Mouse (Mus musculus) neural tube, embryonic 14.5 days (tissue): ENCODE data around the gene Kbtbd6. TPM values are rescaled to one million over a fixed set of nuclear protein-coding genes. Genes with fewer than 3 reads are reported as not detected.
"Not testable (repeated sequence)": the region's sequence is repeated elsewhere in the genome, so short reads cannot be mapped to it uniquely, and the experiment has no call there.

Source experiments
- ATAC-seq: fragments of 200-750 bp; cut with Nextera tagmentation; 2 replicates; pipeline ENCODE4 v1.8.0; 2017; ENCODE audit warnings: low read depth, mild to moderate bottlenecking, moderate TSS enrichment, moderate library complexity
- H3K27ac ChIP-seq: fragments of 300-500 bp; sonication (generic); 2 replicates; pipeline ENCODE4 v1.5.1; 2014; ENCODE audit warnings: low read depth, mild to moderate bottlenecking, control low read depth, low read length, moderate library complexity, mixed read lengths
- H3K27me3 ChIP-seq: fragments of 300-500 bp; sonication (generic); 2 replicates; pipeline ENCODE4 v1.6.1; 2014; ENCODE audit warnings: low read length; ENCODE audit not compliant: control insufficient read depth, insufficient read depth
- H3K36me3 ChIP-seq: fragments of 300-500 bp; sonication (generic); 2 replicates; pipeline ENCODE4 v1.6.1; 2014; ENCODE audit warnings: low read length, mixed read lengths; ENCODE audit not compliant: control insufficient read depth, insufficient read depth
- H3K4me1 ChIP-seq: fragments of 300-500 bp; sonication (generic); 2 replicates; pipeline ENCODE4 v1.6.1; 2014; ENCODE audit warnings: low read length; ENCODE audit not compliant: control insufficient read depth, insufficient read depth
- H3K4me2 ChIP-seq: fragments of 300-500 bp; sonication (generic); 2 replicates; pipeline ENCODE4 v1.6.1; 2014; ENCODE audit warnings: mild to moderate bottlenecking, low read depth, low read length, control low read depth
- H3K4me3 ChIP-seq: fragments of 300-500 bp; sonication (generic); 2 replicates; pipeline ENCODE4 v1.5.1; 2014; ENCODE audit warnings: low read depth, low read length, control low read depth, mixed read lengths
- H3K9ac ChIP-seq: fragments of 300-500 bp; sonication (generic); replicated peaks from 2 replicates; pipeline ENCODE4 v1.6.1; 2014; ENCODE audit warnings: low read depth, mild to moderate bottlenecking, control low read depth, low read length, mixed read lengths
- H3K9me3 ChIP-seq: fragments of 300-500 bp; sonication (generic); 2 replicates; pipeline ENCODE4 v1.6.1; 2016; ENCODE audit warnings: low read length; ENCODE audit not compliant: control insufficient read depth
- WGBS: fragments of 180-500 bp; shearing (Covaris S2); extraction: QIAGEN DNeasy Blood & Tissue Kit; methylation state at CpG from one replicate; pipeline ENCODE4 v1.1.7; 2014; 5-methylcytosine and 5-hydroxymethylcytosine counted together
- polyA plus RNA-seq: library from polyadenylated mRNA; unstranded; fragments of >200 nt; fragmentation: Nextera tagmentation; extraction: Ambion mirVana; gene quantifications from 2 replicates; pipeline ENCODE4 v1.2.1, GENCODE M21; 2014

The Kbtbd6 gene
- 0.87 and 1.5 TPM in 2 replicates for polyA plus RNA-seq

DNA sequence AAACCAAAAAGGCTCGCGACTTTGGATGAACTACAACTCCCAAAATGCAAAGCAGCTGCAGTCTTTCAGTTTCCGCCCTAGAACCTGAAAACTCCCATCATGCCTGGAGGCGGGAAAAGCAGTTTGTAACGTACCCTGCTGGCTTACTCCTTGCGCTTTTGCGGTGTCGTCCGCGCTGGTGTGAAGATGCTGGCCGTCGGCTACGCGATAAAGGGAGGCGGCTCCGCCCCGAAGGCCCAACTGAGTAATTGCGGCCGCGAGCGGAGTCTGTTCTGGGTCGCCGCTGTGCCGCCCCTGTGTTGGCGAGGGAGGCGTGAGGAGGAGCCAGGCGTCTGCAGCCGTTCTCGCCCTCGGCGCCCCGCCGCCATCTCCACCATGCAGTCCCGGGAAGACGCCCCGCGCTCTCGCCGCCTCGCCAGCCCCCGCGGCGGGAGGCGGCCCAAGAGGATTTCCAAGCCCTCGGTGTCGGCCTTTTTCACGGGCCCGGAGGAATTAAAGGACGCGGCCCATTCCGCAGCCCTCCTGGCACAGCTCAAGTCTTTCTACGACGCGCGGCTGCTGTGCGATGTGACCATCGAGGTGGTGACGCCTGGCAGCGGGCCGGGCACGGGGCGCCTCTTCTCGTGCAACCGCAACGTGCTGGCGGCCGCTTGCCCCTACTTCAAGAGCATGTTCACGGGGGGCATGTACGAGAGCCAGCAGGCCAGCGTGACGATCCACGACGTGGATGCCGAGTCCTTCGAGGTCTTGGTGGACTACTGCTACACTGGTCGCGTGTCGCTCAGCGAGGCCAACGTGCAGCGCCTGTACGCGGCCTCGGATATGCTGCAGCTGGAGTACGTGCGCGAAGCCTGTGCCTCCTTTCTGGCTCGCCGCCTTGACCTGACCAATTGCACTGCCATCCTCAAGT is at the start of gene Kbtbd6:
Kbtbd6 (plus strand) TSS at position 155 of the 910 bp plus-strand sequence.
- Histone ChIP-seq H3K9ac (0 out of 2 replicates have a peak within 1 kb of the TSS, but pooled peaks have one; percentile 39), H3K4me2 (peak within 1 kb of the TSS; percentile 60), H3K4me3 (peak within 1 kb of the TSS; percentile 49)
- H3K27me3 ChIP-seq, H3K36me3 ChIP-seq, H3K27ac ChIP-seq, H3K4me1 ChIP-seq, H3K9me3 ChIP-seq: not testable (repeated sequence)
- WGBS = 13% methylated on average over 35 of the region's 89 CpGs
- peak; percentile 89 for ATAC-seq

DNA sequence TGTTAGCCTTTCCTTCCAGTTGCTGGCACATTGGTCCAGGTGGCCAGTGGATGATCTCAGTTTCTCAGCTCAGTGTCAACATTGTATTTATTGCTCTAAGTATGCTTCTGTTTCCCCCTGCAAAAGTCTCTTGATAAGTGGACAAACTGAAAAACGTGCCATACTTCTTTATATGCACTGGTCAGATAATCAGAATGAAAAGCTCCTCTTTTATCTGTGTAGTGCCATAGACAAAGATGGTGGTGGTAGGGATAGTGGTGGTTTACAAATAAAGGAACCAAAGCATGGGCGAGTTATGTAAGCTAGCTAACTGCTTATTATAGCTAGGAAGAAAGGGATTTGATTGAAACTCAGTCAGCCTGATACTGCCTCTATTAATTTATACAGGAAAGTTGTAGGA is 44.0 kb upstream of the Kbtbd6 start:
- WGBS = 85% methylated on average over 2 of the region's 2 CpGs
- Histone ChIP-seq H3K36me3 (peaks cover 6% of the 10 kb centered on the region; the same call in 1 of the 2 replicates), H3K27me3 (no peaks in the 10 kb centered on the region), H3K9ac (no peak overlapping the region), H3K4me1 (no peaks in the 10 kb centered on the region), H3K4me2 (no peak overlapping the region), H3K9me3 (no peaks in the 10 kb centered on the region), H3K27ac (no peak overlapping the region), H3K4me3 (no peak overlapping the region)
- ATAC-seq = no peak

DNA sequence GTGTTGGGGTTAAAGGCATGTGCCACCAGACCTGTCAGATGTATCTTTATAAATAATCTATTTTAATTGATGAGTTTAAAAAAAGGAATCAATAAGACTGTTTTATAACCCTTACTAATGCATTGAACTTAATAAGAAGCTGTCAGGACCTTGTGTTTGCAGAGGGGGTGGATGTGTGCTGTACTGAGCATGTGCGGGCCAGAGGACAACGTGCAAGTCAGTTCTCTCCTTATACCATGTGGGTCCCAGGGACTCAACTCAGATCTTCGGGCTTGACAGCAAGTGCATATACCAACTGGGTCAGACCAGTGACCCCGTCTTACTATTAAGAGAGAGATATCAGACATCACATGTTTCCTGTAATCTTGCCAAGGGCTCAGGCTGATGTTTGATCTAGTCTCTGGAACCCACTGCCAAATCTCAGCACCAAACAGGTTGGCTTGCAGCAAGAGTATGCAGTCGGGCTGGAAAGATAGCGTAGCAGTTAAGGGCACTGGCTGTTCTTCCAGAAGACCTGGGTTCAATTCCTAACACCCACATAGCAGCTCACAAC is 42.3 kb upstream of the Kbtbd6 start:
- H3K4me1 ChIP-seq = no peaks in the 10 kb centered on the region
- WGBS = 91% methylated on average over 6 of the region's 6 CpGs
- no peaks in the 10 kb centered on the region for H3K27me3 ChIP-seq
- no peak overlapping the region for H3K4me2 ChIP-seq
- H3K9me3 ChIP-seq = no peaks in the 10 kb centered on the region
- no peak for ATAC-seq
- no peak overlapping the region for H3K9ac ChIP-seq
- H3K27ac ChIP-seq = no peak overlapping the region
- no peak overlapping the region for H3K4me3 ChIP-seq
- peaks cover 8% of the 10 kb centered on the region; the same call in 1 of the 2 replicates for H3K36me3 ChIP-seq

DNA sequence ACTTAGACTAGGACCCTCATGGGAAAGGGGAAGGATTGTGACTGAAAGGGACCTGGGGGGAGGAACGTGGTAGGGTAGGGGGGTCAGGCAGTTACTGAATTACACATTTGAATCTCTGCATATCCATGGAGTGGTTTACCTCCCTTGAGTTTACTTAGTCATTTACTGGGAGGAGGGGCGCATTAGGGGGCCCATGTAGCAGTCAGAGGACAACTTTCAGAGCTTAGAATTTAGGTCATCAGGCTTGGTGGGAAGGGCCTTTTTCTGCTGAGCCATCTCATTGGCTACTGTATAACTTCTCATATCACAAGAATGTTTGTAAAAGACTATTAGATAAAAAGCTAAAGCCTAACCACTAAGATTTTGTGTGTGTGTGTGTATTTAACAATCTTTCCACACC is 41.0 kb upstream of the Kbtbd6 start:
- WGBS = 82% methylated on average over 2 of the region's 2 CpGs
- H3K27ac ChIP-seq = no peak overlapping the region

DNA sequence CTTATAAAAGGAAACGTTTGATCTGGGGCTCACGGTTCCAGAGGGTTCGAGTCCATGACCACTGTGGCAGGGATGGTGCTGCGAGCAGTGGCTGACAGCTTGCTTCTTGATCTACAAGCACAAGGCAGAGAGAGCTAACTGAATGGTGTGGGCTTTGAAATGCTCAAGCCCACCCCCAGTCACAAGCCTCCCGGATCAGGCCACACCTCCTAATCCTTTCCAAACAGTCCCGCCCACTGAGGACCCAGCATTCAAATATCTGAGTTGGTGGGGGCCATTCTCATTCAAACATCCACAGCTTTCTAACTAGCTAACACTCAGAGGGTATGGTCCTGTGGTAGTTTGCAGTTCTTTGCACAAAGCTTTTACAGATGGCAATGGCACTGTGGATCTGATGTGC is 38.5 kb upstream of the Kbtbd6 start:
- Histone ChIP-seq H3K9me3 (no peaks in the 10 kb centered on the region), H3K4me1 (no peaks in the 10 kb centered on the region), H3K9ac (no peak overlapping the region), H3K36me3 (peaks cover 11% of the 10 kb centered on the region; the same call in 1 of the 2 replicates), H3K27ac (no peak overlapping the region), H3K4me2 (no peak overlapping the region), H3K4me3 (no peak overlapping the region), H3K27me3 (no peaks in the 10 kb centered on the region)
- ATAC-seq = no peak
- 84% methylated on average over 6 of the region's 6 CpGs for WGBS

More for the DNA sequence above, 41.0 kb upstream of the Kbtbd6 start:
- no peak overlapping the region for H3K4me2 ChIP-seq
- H3K36me3 ChIP-seq = peaks cover 8% of the 10 kb centered on the region; the same call in 1 of the 2 replicates
- no peaks in the 10 kb centered on the region for H3K4me1 ChIP-seq
- no peaks in the 10 kb centered on the region for H3K27me3 ChIP-seq
- ATAC-seq = no peak
- no peaks in the 10 kb centered on the region for H3K9me3 ChIP-seq
- no peak overlapping the region for H3K9ac ChIP-seq
- H3K4me3 ChIP-seq = no peak overlapping the region

DNA sequence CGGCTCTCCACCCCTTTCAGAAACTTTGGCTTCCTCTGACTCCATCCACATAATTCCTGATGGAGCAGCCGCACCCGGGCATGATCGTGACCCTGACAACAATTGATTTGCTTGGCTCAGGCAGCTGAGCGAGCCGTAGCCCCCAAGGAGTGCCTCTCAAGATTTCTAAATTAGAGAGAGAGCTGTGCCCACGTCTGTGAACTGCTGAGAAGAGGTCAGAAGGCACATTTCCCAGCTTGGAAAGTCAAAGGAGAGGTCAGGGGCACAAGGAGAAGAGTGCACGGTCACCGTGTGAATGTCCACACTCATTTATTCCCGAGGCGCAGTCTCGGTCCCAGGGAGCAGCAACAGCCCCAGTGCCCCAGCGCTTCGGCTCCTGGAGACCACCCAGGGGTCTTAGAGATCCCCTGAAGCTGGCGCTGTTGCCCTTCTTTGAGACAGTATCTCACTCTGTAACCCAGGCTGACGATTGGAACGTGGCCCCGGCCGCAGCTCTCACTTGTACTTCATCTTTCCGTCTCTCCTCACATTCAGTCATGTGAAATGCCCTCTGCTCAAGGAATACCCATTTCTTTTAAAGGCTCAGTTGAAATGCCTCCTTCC is 31.5 kb upstream of the Kbtbd6 start:
- H3K4me2 ChIP-seq = no peak overlapping the region

DNA sequence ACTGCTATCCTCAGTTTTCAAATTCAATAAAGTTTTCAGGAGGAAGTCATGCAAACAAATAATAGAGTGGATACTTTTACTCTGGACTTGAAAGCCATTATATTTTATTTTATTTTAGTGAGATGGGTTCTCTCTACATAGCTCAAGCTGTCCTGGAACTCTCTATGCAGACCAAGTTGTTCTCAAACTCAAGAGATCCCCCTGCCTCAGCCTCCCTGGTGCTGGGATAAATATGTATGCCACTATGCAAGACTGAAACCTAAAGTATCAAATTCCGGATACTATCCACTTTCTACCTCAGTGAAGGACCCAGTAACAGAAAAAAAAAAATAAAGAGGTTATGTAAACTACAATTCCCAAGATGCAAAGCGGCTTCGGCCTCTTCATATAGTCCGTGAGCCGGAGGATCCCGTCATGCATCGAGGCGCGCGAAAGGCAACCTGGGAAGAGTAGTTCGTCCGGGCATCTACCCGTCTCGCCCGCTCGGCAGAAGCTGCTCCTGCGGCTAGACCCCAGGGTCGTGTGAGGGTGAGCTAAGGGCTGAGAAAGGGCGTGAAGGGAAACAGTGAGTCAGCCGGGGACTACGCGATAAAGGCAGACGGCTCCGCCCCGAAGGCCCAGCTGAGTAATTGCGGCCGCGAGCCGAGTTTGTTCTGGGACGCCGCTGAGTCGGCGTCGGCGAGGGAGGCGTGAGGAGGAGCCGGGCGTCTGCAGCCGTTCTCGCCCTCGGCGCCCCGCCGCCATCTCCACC is 25.5 kb upstream of the Kbtbd6 start, which contains the start of gene Kbtbd7:
Kbtbd7 (plus strand) TSS at position 533 of the 751 bp plus-strand sequence.
- peak; percentile 98 for ATAC-seq
- peak within 1 kb of the TSS; percentile 82 for H3K27ac ChIP-seq
- under 1% methylated on average over 38 of the region's 44 CpGs for WGBS

More for the DNA sequence above, 31.5 kb upstream of the Kbtbd6 start:
- H3K27ac ChIP-seq = no peak overlapping the region
- peak; percentile 74; the same call in 1 of the 2 replicates for ATAC-seq
- no peaks in the 10 kb centered on the region for H3K4me1 ChIP-seq
- H3K4me3 ChIP-seq = no peak overlapping the region
- H3K9me3 ChIP-seq = no peaks in the 10 kb centered on the region
- H3K27me3 ChIP-seq = no peaks in the 10 kb centered on the region
- H3K36me3 ChIP-seq = 0 out of 2 replicates have a peak, but pooled peaks cover 3% of the 10 kb centered on the region
- WGBS = 19% methylated on average over 20 of the region's 20 CpGs
- H3K9ac ChIP-seq = no peak overlapping the region

DNA sequence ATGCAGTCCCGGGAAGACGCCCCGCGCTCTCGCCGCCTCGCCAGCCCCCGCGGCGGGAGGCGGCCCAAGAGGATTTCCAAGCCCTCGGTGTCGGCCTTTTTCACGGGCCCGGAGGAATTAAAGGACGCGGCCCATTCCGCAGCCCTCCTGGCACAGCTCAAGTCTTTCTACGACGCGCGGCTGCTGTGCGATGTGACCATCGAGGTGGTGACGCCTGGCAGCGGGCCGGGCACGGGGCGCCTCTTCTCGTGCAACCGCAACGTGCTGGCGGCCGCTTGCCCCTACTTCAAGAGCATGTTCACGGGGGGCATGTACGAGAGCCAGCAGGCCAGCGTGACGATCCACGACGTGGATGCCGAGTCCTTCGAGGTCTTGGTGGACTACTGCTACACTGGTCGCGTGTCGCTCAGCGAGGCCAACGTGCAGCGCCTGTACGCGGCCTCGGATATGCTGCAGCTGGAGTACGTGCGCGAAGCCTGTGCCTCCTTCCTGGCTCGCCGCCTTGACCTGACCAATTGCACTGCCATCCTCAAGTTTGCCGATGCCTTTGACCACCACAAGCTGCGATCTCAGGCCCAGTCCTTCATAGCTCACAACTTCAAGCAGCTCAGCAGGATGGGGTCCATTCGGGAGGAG is 24.8 kb upstream of the Kbtbd6 start:
- ATAC-seq = peak; percentile 61
- H3K9me3 ChIP-seq, H3K36me3 ChIP-seq, H3K27me3 ChIP-seq, H3K4me1 ChIP-seq: not testable (repeated sequence)
- Histone ChIP-seq H3K4me3 (peak overlapping the region; percentile 50), H3K27ac (peak overlapping the region; percentile 82; the same call in 1 of the 2 replicates), H3K9ac (peak overlapping the region; percentile 65), H3K4me2 (peak overlapping the region; percentile 51)
- 65% methylated on average over 5 of the region's 59 CpGs for WGBS

More for the DNA sequence above, 25.5 kb upstream of the Kbtbd6 start, which contains the start of gene Kbtbd7:
- H3K27me3 ChIP-seq = no peaks in the 10 kb centered on the region
- H3K9ac ChIP-seq = peak within 1 kb of the TSS; percentile 65
- H3K4me2 ChIP-seq = peak within 1 kb of the TSS; percentile 51
- peak within 1 kb of the TSS; percentile 50 for H3K4me3 ChIP-seq
- H3K4me1 ChIP-seq = no peaks in the 10 kb centered on the region
- no peaks in the 10 kb centered on the region for H3K36me3 ChIP-seq
- 0 out of 2 replicates have a peak, but pooled peaks cover 4% of the 10 kb centered on the region for H3K9me3 ChIP-seq
